Mouse (Mus musculus): ENCODE results near the gene Akna.

The Akna gene

DNA sequence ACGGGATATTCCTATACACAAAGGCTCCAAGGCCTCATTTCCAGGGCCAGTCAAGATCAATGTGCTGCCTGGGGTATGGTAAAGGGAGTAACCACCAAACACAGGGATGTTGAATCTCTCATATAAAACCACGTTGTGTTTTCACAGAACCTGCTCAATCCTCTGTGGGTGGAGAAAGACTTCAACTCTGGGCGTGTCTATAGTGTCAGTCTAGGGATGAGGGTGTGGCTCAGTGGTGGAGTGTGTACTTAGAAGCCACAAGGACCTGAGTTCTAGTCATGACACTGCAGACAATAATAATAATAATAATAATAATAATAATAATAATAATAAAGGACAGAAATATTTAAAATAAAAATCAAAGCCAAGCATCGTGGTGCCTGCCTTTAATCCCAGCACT is 18.9 kb downstream of the Akna start:
- no peak for DNase-seq (ENCODE audit: low spot score in 2 of 2)

GRCm38 (mm10) chr4:63383474-63383873 is 19.7 kb downstream of the Akna start:
- no peak for DNase-seq (ENCODE audit: low spot score in 2 of 2)

DNA sequence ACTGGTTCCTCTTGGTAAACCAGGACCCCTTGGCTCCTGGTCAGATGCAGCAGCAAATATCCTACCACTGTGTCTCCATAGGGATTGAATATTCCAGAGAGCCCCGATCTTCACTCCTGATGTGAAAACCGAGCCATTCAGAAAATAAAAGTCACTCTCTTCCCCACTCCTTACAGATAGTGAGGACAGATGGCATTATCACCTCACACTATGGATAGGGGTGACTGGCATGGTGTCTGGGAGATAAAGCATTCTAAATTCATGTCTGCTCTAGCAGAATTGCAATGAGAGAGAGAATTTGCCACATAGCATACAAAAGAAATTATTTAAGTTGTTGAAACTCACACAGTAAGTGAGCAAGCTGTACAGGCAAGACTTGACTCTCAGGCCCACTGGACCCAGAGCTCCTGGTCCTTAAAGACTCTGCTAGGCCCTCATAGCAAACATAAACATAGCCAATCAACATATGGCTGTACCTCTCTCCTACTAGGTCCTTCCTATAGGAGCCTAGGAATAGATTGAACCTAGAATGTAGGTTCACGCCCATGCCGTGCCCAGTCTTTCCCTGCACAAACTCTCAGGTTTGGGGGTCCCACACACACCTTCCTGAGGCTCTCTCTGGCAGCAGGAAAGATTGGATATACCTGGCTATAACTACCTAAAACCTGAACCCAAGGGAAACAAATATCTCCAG is 20.3 kb downstream of the Akna start:
- no peak for DNase-seq (ENCODE audit: low spot score in 2 of 2)

GRCm38 (mm10) chr4:63377483-63377882 is 25.7 kb downstream of the Akna start:
- no peak for DNase-seq (ENCODE audit: low spot score in 2 of 2)

DNA sequence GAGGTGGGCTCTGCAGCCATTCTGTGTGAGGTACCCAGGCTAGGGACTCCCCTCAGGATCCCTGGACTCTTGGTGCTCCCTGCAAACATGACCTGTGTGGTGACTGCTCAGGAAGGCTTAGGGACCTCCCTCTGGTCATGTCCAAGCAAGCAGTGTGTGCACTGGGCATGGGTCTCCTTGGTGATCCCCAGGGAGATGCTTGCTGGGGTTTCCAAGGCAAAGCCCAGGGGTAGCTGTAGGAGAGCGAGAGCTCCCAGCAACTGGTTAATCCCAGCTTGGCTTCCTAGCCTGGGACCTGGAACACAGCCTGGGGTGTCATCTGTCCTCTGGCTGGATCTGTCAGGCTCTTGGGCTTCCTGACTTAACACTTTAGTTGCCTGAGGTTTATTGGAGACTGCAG is 27.8 kb downstream of the Akna start:
- no peak for DNase-seq (ENCODE audit: low spot score in 2 of 2)

DNA sequence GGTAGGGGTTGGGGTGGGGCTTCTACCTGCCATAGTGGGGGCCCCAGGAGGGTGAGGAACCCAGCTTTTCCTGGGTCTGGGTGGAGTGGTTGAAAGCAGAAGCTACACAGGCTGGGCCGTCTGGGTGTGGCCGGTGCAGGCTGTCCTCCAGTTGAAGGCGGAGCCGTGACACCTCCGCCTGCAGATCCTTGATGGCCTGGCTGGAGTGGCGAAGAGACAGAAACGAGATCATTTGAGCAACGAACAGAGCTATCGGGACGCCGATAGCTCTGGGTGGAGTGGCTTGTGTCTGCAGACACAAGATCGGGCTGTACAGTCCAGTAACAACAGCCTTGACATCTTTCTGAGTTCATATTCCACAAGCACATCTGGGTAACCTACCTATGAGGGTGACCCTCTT is 28.8 kb downstream of the Akna start:
- no peak for DNase-seq (ENCODE audit: low spot score in 2 of 2)

GRCm38 (mm10) chr4:63373404-63373803 is 29.8 kb downstream of the Akna start:
- DNase-seq (ENCODE audit: low spot score in 2 of 2): no peak

DNA sequence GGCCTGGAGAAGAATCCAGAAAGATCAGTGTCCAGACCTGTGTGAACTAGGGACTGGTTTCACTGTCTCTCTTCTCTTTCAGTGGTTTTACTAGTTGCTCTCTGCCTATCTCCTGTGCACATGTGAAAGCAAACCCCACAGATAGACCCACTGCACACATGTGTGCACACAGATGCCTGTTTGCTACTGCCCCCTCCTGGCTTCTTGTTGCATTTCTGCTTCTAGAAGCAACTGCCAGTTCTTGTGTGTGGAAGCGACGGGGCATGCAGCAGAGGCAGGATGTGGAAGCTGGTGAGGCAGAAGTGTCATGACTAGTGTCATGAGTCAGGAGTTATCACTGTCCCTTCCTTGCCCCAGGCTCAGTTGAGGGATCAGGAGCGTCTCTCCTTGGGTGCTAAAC is 31.3 kb downstream of the Akna start:
- DNase-seq (ENCODE audit: low spot score in 2 of 2): no peak

DNA sequence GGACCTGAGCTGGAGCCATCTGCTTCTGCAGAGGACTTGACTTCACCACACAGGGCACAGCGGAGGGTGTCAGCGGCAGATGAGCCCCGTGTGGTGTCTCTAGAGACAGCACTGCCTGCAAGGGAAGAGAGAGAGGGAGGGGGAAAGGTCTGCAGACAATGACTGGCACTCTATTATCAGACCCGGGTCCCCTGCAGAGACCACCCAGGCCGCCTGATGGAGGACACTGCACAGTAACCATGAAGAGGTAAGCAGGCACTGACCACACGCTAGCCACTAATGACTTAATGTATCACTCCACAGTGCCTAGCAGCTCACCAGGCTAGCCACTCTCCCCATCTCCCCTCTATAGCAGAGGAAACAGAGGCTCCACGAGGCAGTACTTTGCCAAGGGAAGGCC is 32.3 kb downstream of the Akna start:
- no peak for DNase-seq (ENCODE audit: low spot score in 2 of 2)

- DNase-seq (ENCODE audit: low spot score in 2 of 2): peak; percentile 58 to 83
Observed at GRCm38 (mm10) chr4:63368577-63368976, 34.6 kb downstream of the Akna start.

DNA sequence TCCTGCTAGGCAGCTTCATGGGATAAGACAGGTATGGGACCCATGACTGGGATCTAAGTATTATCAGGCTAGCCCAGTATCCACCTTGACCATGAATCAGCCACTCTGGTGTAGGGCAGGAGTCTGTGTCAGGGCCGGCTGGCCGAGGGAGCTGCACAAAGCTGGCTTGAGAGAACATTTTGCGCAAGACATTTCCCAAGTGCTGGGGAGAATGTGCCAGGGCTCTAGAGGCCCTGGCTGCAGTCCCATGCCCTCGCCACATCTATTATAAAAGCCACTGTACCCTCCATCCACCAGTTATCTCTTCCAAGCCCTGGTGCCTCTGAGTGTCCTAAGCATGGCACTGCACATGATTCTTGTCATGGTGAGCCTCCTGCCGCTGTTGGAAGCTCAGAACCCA is 41.0 kb downstream of the Akna start, which contains the start of gene Orm2:
TSS of gene Orm2 (plus strand) at position 300 of the 400 bp plus-strand sequence.
- no peak for DNase-seq (ENCODE audit: low spot score in 2 of 2)

GRCm38 (mm10) chr4:63359861-63360260 is 43.3 kb downstream of the Akna start:
- no peak for DNase-seq (ENCODE audit: low spot score in 2 of 2)

DNA sequence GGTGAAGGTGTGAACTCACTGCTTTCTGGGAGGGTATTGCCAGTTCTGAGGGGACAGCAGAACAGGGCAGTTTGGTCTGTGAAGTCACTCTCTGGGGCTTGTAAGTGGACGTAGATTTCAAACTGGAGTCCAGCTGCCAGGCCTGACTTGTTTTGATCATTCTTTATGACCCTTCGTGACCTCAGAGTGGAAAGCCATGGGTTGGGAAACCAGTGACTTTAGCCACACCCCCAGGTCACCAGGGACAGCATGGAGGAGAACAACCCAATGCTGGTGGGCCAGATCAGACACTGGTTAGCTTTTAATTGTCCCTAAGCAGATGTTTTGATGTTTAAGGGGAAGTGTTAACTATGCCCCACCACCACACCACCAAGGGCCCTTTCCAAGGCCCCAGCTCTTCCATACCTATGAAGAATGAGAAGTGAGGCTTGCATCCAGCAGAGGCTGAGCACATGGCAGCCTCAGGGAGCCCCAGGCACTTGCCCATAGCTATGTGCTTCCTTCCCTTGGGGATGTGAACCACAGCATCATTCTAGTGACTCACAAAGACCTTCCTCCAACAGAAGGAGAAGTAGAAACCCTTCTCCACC is 46.1 kb downstream of the Akna start:
- no peak for DNase-seq (ENCODE audit: low spot score in 2 of 2)

- no peak for DNase-seq (ENCODE audit: low spot score in 2 of 2)
Observed at GRCm38 (mm10) chr4:63355877-63356665, 47.1 kb downstream of the Akna start, which contains the start of gene Orm3. Gene Orm3, plus strand, starts transcription at chr4:63356162.

DNA sequence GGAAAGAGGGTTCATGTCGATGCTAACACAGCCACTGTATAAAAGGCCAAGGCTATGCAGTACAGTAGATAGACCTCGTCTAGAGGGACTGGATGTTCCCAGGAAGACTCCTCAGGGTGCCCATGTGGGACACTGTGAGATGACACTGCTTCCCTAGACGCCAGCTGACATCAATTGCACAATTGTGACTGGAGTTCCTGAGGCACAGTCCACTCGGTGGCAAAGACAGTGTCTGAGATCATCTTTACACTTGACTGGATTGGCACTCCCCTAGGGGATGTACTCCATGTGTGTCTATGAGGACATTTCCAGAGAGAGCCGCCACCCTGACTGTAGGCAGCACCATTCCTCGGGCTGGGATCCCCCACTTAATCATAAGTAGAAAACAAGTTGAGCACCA is 54.6 kb downstream of the Akna start:
- no peak for DNase-seq (ENCODE audit: low spot score in 2 of 2)

- no peak for DNase-seq (ENCODE audit: low spot score in 2 of 2)
Observed at GRCm38 (mm10) chr4:63346659-63347058, 56.5 kb downstream of the Akna start.

GRCm38 (mm10) chr4:63345261-63345660 is 57.9 kb downstream of the Akna start:
- no peak for DNase-seq (ENCODE audit: low spot score in 2 of 2)

DNA sequence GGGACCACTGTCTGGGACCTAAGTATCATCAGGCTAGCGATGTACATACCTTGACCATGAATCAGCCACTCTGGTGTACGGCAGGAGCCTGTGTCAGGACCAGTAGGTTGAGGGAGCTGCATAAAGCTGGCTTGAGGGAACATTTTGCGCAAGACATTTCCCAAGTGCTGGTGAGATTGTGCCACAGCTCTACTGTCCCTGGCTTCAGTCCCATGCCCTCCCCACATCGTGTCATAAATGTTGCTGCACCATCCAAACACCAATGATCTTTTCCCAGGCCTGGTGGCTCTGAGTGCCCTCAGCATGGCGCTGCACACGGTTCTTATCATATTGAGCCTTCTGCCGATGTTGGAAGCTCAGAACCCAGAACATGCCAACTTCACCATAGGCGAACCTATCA is 58.9 kb downstream of the Akna start, which contains the start of gene Orm1:
TSS of gene Orm1 (plus strand) at position 266 of the 400 bp plus-strand sequence.
- no peak for DNase-seq (ENCODE audit: low spot score in 2 of 2)

- no peak for DNase-seq (ENCODE audit: low spot score in 2 of 2)
Observed at GRCm38 (mm10) chr4:63343608-63344007, 59.5 kb downstream of the Akna start.

- no peak for DNase-seq (ENCODE audit: low spot score in 2 of 2)
Observed at GRCm38 (mm10) chr4:63342491-63342890, 60.7 kb downstream of the Akna start.

DNA sequence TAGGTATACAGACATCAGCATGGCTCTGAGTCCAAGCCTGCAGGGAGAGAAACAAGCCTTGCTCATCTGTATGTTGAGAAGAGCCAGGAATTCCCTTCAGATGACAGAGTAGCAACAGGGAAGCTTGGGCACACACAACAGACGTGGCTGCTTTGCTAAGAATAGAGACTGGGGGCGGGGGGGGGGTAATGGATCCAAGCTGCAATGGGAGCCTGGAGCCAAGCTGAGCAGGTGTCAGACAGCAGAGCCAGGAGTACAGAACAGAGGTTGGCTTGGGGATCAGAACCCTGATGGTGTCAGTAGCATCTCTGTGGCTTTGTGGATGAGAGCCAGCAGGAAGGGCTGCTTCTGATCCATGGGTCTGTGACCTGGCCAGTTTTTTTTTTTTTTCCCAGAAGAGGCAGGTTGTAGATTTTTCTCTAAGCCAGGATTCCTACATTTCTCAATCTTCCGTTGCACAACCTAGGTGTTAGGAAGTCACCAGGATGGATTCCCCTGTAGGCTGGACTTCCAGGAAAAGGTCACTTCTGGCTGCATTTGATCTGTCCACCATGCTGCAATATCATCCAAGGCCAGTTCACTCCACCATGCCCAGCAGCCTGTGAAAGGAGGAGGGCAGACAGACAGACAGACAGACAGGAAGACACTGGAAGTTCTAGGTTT is 64.6 kb downstream of the Akna start:
- DNase-seq (ENCODE audit: low spot score in 2 of 2): no peak

- no peak for DNase-seq (ENCODE audit: low spot score in 2 of 2)
Observed at GRCm38 (mm10) chr4:63333403-63333802, 69.8 kb downstream of the Akna start.
